Mouse (Mus musculus) urinary bladder, postnatal 14 days (tissue): ENCODE data around the gene Hormad2.

Source experiments
- DNase-seq: peaks from one replicate; pipeline ENCODE4 v3.0.0; 2021; ENCODE audit warnings: low spot score

Gene Hormad2

GRCm38 (mm10) chr11:4446195-4446868 is 5.4 kb upstream of the Hormad2 start:
- DNase-seq: no peak

- DNase-seq: no peak
Observed at GRCm38 (mm10) chr11:4442280-4442679, 1.4 kb upstream of the Hormad2 start.

GRCm38 (mm10) chr11:4438211-4438610 is 2.7 kb downstream of the Hormad2 start:
- no peak for DNase-seq

- DNase-seq: no peak
Observed at GRCm38 (mm10) chr11:4437318-4437717, 3.6 kb downstream of the Hormad2 start.

GRCm38 (mm10) chr11:4436631-4437030 is 4.3 kb downstream of the Hormad2 start:
- DNase-seq: no peak

- DNase-seq: no peak
Observed at GRCm38 (mm10) chr11:4434461-4434860, 6.4 kb downstream of the Hormad2 start.

- DNase-seq: no peak
Observed at GRCm38 (mm10) chr11:4423818-4424217, 17.1 kb downstream of the Hormad2 start.

GRCm38 (mm10) chr11:4422494-4423425 is 18.1 kb downstream of the Hormad2 start:
- DNase-seq: no peak

- DNase-seq: no peak
Observed at GRCm38 (mm10) chr11:4421933-4422488, 18.9 kb downstream of the Hormad2 start.

- no peak for DNase-seq
Observed at GRCm38 (mm10) chr11:4417986-4418385, 22.9 kb downstream of the Hormad2 start.

- DNase-seq: no peak
Observed at GRCm38 (mm10) chr11:4412294-4412693, 28.6 kb downstream of the Hormad2 start.

- DNase-seq: no peak
Observed at GRCm38 (mm10) chr11:4404277-4404676, 36.6 kb downstream of the Hormad2 start.

- no peak for DNase-seq
Observed at GRCm38 (mm10) chr11:4403381-4403780, 37.5 kb downstream of the Hormad2 start.

GRCm38 (mm10) chr11:4401251-4401650 is 39.7 kb downstream of the Hormad2 start:
- no peak for DNase-seq

GRCm38 (mm10) chr11:4394226-4394625 is 46.7 kb downstream of the Hormad2 start:
- DNase-seq: no peak

GRCm38 (mm10) chr11:4388018-4388417 is 52.9 kb downstream of the Hormad2 start:
- DNase-seq: no peak

GRCm38 (mm10) chr11:4382321-4382720 is 58.6 kb downstream of the Hormad2 start:
- no peak for DNase-seq

- DNase-seq: no peak
Observed at GRCm38 (mm10) chr11:4379857-4380256, 61.0 kb downstream of the Hormad2 start.

GRCm38 (mm10) chr11:4366389-4366788 is 74.5 kb downstream of the Hormad2 start:
- no peak for DNase-seq

GRCm38 (mm10) chr11:4355430-4355829 is 85.5 kb downstream of the Hormad2 start:
- DNase-seq: no peak

- no peak for DNase-seq
Observed at GRCm38 (mm10) chr11:4352637-4353036, 88.3 kb downstream of the Hormad2 start.

- DNase-seq: no peak
Observed at GRCm38 (mm10) chr11:4343926-4344325, 97.0 kb downstream of the Hormad2 start.

GRCm38 (mm10) chr11:4342027-4342426 is 98.9 kb downstream of the Hormad2 start:
- no peak for DNase-seq
